Mouse (Mus musculus) small intestine, adult 2 months (tissue): ENCODE data around the gene Hdgfl2.

ENCODE experiments used
- CTCF ChIP-seq: fragments of 200-500 bp; IDR thresholded peaks from 2 replicates; pipeline ENCODE4 v1.5.1; 2012; ENCODE audit warnings: low read depth, mild to moderate bottlenecking, control low read depth, inconsistent platforms, low read length, moderate library complexity, mixed read lengths; ENCODE audit not compliant: insufficient replicate concordance, insufficient read length; ENCODE audit errors: extremely low read depth
- POLR2A ChIP-seq: fragments of 200-500 bp; IDR thresholded peaks from 2 replicates; pipeline ENCODE4 v1.6.1; 2012; ENCODE audit warnings: low read depth, mild to moderate bottlenecking, control low read depth, inconsistent platforms, low read length, moderate library complexity

- no peak for TF ChIP-seq POLR2A
- TF ChIP-seq CTCF = no peak
These were observed 29.1 kb downstream of the Hdgfl2 start for GRCm38 (mm10) chr17:56108334-56109044.
